Mouse (Mus musculus) testis, postnatal 10 days (tissue): ENCODE data around the gene Rpn2.

ENCODE experiments used
- DNase-seq: peaks from one replicate; pipeline ENCODE4 v3.0.0; 2021; ENCODE audit warnings: low spot score

Gene Rpn2

GRCm38 (mm10) chr2:157278717-157279415 is at the start of gene Rpn2:
TSS of gene Rpn2 (plus strand) at chr2:157279017.
- DNase-seq, result peak; percentile 98

GRCm38 (mm10) chr2:157235946-157236345 is 42.9 kb upstream of the Rpn2 start:
- DNase-seq, result no peak

GRCm38 (mm10) chr2:157245001-157245400 is 33.8 kb upstream of the Rpn2 start:
- DNase-seq, result no peak

GRCm38 (mm10) chr2:157245603-157246002 is 33.2 kb upstream of the Rpn2 start:
- no peak for DNase-seq

GRCm38 (mm10) chr2:157248111-157248510 is 30.7 kb upstream of the Rpn2 start:
- DNase-seq, result no peak

GRCm38 (mm10) chr2:157259720-157260119 is 19.1 kb upstream of the Rpn2 start:
- peak; percentile 77 for DNase-seq

- no peak for DNase-seq
Observed at GRCm38 (mm10) chr2:157261930-157262329, 16.9 kb upstream of the Rpn2 start.

- no peak for DNase-seq
Observed at GRCm38 (mm10) chr2:157262506-157262905, 16.3 kb upstream of the Rpn2 start.

GRCm38 (mm10) chr2:157263101-157263500 is 15.7 kb upstream of the Rpn2 start:
- DNase-seq, result no peak

- no peak for DNase-seq
Observed at GRCm38 (mm10) chr2:157263832-157264231, 15.0 kb upstream of the Rpn2 start.

GRCm38 (mm10) chr2:157279416-157279800 is 591 bp downstream of the Rpn2 start, which contains the start of gene Mroh8:
TSS of gene Mroh8 (minus strand) at chr2:157279549.
- no peak for DNase-seq

GRCm38 (mm10) chr2:157283321-157283720 is 4.5 kb downstream of the Rpn2 start:
- DNase-seq, result no peak

- no peak for DNase-seq
Observed at GRCm38 (mm10) chr2:157287542-157287941, 8.7 kb downstream of the Rpn2 start.

- DNase-seq, result no peak
Observed at GRCm38 (mm10) chr2:157288996-157289395, 10.2 kb downstream of the Rpn2 start.

- DNase-seq, result peak; percentile 89
Observed at GRCm38 (mm10) chr2:157292093-157292492, 13.3 kb downstream of the Rpn2 start.

GRCm38 (mm10) chr2:157296105-157296689 is 17.4 kb downstream of the Rpn2 start:
- DNase-seq, result no peak

GRCm38 (mm10) chr2:157300051-157300450 is 21.2 kb downstream of the Rpn2 start:
- DNase-seq, result no peak

- no peak for DNase-seq
Observed at GRCm38 (mm10) chr2:157303096-157303495, 24.3 kb downstream of the Rpn2 start.

- no peak for DNase-seq
Observed at GRCm38 (mm10) chr2:157306091-157307032, 27.5 kb downstream of the Rpn2 start.

- DNase-seq, result no peak
Observed at GRCm38 (mm10) chr2:157307715-157308265, 29.0 kb downstream of the Rpn2 start.

- no peak for DNase-seq
Observed at GRCm38 (mm10) chr2:157308273-157308917, 29.6 kb downstream of the Rpn2 start.

- DNase-seq, result no peak
Observed at GRCm38 (mm10) chr2:157309611-157310010, 30.8 kb downstream of the Rpn2 start.
